Mouse (Mus musculus): ENCODE measurements around the gene Gm20388.

DNA sequence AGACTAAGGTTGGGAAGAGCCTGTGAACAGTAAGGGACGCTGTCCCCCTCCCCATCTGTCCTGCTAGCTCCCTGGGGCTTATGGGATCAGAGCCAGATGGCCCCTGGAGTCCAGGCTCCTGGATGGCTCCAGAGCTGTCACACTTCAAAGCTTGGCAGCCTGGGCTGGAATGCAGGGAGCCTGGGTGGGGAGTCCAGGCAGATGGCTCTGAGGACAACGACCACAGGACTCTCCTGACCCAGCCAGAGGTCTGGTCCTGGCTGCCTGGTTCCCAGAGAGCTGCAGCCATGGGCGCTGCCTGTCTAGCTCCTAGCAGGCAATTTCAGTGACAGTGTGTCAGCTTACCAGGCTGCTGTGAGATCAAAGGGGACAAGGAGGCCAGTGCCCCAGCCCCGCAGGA, 984.4 kb downstream of the Gm20388 start:
- TF ChIP-seq CTCF (IDR thresholded peaks at IDR 0.05; ENCODE audit: low read depth) (no peak), EP300 (optimal IDR thresholded peaks at IDR 0.05) (no peak)
